Mouse (Mus musculus) kidney, adult 2 months (tissue): ENCODE measurements around the gene Dync1li1.

ENCODE experiments used
- CTCF ChIP-seq: fragments of 200-500 bp; conservative IDR thresholded peaks from 2 replicates; pipeline ENCODE4 v1.5.1; 2011; ENCODE audit warnings: low read depth, mild to moderate bottlenecking, control low read depth, low read length, moderate library complexity, mixed read lengths; ENCODE audit not compliant: insufficient read depth, insufficient read length
- POLR2A ChIP-seq: fragments of 200-500 bp; IDR thresholded peaks from one replicate; pipeline ENCODE4 v1.6.1; 2011; ENCODE audit warnings: low read depth, low read length, control low read depth

- no peak for TF ChIP-seq POLR2A
- no peak for TF ChIP-seq CTCF
These were observed 19.6 kb upstream of the Dync1li1 start for GRCm38 (mm10) chr9:114669011-114669410.
